Mouse (Mus musculus) forebrain, embryonic 11.5 days (tissue): Measurements from ENCODE around the gene Cgnl1. TPM values are rescaled to one million over a fixed set of nuclear protein-coding genes. Genes with fewer than 3 reads are reported as not detected.

ENCODE experiments used
- ATAC-seq: fragments of 200-750 bp; cut with Nextera tagmentation; replicated peaks from 2 replicates; pipeline ENCODE4 v1.8.0; 2017; ENCODE audit warnings: moderate TSS enrichment; ENCODE audit not compliant: low FRiP score
- DNase-seq: peaks from one replicate; pipeline ENCODE4 v3.0.0-alpha.2; 2017; ENCODE audit warnings: low spot score
- H3K27ac ChIP-seq: fragments of 300-500 bp; sonication (generic); 2 replicates; pipeline ENCODE4 v1.5.1; 2014; ENCODE audit warnings: low read depth, low read length
- H3K27me3 ChIP-seq: fragments of 300-500 bp; sonication (generic); 2 replicates; pipeline ENCODE4 v1.6.1; 2014; ENCODE audit warnings: mild to moderate bottlenecking, low read length, mixed read lengths; ENCODE audit not compliant: control insufficient read depth, insufficient read depth
- H3K36me3 ChIP-seq: fragments of 300-500 bp; sonication (generic); 2 replicates; pipeline ENCODE4 v1.6.1; 2014; ENCODE audit warnings: mild to moderate bottlenecking, low read length, moderate library complexity, mixed read lengths; ENCODE audit not compliant: control insufficient read depth, insufficient read depth
- H3K4me1 ChIP-seq: fragments of 300-500 bp; sonication (generic); replicated peaks from 2 replicates; pipeline ENCODE4 v1.6.1; 2014; ENCODE audit warnings: low read length, mixed read lengths; ENCODE audit not compliant: control insufficient read depth, insufficient read depth
- H3K4me2 ChIP-seq: fragments of 300-500 bp; sonication (generic); 2 replicates; pipeline ENCODE4 v1.6.1; 2014; ENCODE audit warnings: low read depth, mild to moderate bottlenecking, low read length, moderate library complexity, mixed read lengths; ENCODE audit not compliant: severe bottlenecking
- H3K4me3 ChIP-seq: fragments of 300-500 bp; sonication (generic); 2 replicates; pipeline ENCODE4 v1.5.1; 2014; ENCODE audit warnings: low read depth, low read length
- H3K9ac ChIP-seq: fragments of 300-500 bp; sonication (generic); 2 replicates; pipeline ENCODE4 v1.6.1; 2014; ENCODE audit warnings: low read length
- H3K9me3 ChIP-seq: fragments of 300-500 bp; sonication (generic); 2 replicates; pipeline ENCODE4 v1.6.1; 2016; ENCODE audit warnings: low read length, mixed read lengths; ENCODE audit not compliant: control insufficient read depth
- WGBS: fragments of 180-500 bp; shearing (Covaris S2); extraction: QIAGEN DNeasy Blood & Tissue Kit; methylation state at CpG from one replicate; pipeline ENCODE4 v1.1.7; 2014; 5-methylcytosine and 5-hydroxymethylcytosine counted together
- polyA plus RNA-seq: library from polyadenylated mRNA; unstranded; fragments of >200 nt; fragmentation: Nextera tagmentation; extraction: Ambion mirVana; gene quantifications from 2 replicates; pipeline ENCODE4 v1.2.1, GENCODE M21; 2014

Cgnl1 gene
- polyA plus RNA-seq, 1 experiment from 2014 or later: 5.9 TPM

DNA sequence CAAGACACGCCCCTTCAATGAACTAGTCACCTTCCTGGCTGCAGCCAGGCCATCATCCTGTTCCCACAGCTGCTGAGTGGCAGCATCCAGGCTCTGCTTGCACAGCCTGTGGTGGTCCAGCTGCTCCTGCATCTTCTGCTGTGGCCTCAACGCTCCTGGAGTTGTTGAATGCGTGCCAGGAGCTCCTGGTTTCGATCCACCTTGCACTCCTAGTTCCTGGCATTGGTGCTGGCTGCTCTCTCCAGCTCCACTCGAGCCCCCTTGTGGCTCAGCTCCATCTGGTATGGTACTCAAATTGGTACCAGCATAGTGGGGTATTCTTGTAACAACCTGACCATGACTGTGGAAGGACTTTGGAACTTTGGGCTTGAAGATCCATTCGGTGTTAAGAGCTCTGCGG lies 171.5 kb downstream of the Cgnl1 start:
- 84% methylated on average over 7 of the region's 7 CpGs for WGBS
- Histone ChIP-seq H3K9ac (no peak overlapping the region), H3K4me1 (no peaks in the 10 kb centered on the region), H3K9me3 (no peaks in the 10 kb centered on the region), H3K36me3 (no peaks in the 10 kb centered on the region), H3K27me3 (no peaks in the 10 kb centered on the region), H3K27ac (no peak overlapping the region), H3K4me3 (no peak overlapping the region), H3K4me2 (no peak overlapping the region)
- DNase-seq (no peak), ATAC-seq (no peak)

DNA sequence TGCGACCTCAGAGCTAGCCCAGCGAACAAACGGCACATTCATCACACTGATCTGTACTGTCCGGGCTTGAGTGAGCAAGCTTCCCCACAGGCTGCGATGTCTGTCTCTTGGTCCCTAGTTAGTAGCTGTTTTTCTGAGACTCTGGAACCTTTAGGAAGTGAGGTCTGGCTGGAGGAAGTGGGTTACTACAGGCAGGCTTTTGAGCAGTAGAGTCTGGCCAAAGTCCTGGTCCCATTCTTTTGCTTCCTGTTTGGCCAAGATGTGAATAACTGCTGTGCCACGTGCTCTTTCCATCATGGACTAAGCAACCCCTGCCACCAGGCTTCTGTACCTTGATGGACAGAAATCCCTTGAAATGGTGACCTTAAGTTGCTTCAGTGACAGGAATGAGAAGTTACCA lies 174.5 kb downstream of the Cgnl1 start:
- 79% methylated on average over 6 of the region's 6 CpGs for WGBS
- no peak for DNase-seq
- Histone ChIP-seq H3K36me3 (no peaks in the 10 kb centered on the region), H3K4me1 (no peaks in the 10 kb centered on the region), H3K9ac (no peak overlapping the region), H3K9me3 (no peaks in the 10 kb centered on the region), H3K27me3 (no peaks in the 10 kb centered on the region), H3K27ac (no peak overlapping the region), H3K4me3 (no peak overlapping the region), H3K4me2 (no peak overlapping the region)
- no peak for ATAC-seq

DNA sequence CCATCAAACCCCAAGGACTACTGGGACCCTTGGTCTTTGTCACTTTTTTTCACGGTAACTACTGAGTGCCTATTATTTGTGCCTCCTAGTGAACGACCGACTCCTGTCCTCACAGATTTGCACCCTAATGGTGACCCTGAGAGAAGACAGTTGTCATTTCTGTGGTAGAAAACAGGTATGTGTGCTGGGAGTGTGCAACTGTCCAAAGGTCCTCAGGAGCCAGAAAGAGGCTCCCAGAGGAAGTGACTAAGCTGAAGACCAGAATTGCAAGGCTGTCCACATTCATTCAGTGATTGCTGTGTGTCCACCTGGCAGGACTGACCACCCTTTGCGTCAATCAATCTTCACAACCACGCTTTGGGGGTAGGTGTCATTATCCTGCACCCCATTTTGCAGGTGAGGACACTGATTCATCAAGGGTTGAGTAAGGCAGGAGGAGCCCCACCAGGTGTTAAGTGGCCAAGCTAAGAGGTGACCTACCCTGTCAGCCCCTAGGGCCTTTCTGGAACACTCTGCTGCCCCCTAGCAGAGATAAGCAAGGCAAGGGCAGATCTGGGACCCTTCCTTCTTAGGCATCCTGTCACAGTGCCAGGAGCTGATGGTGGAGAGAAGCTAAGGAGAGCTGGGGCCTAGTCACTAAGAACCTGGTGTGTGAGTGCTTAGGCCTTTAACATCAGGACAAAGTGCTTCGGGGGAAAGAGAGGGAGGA lies 178.7 kb downstream of the Cgnl1 start:
- Histone ChIP-seq H3K9me3 (no peaks in the 10 kb centered on the region), H3K27ac (no peak overlapping the region), H3K27me3 (no peaks in the 10 kb centered on the region), H3K36me3 (no peaks in the 10 kb centered on the region), H3K4me2 (peak overlapping the region; percentile 89), H3K4me3 (peak overlapping the region; percentile 43), H3K4me1 (no peaks in the 10 kb centered on the region), H3K9ac (no peak overlapping the region)
- no peak for DNase-seq
- no peak for ATAC-seq
- WGBS: 44% methylated on average over 6 of the region's 6 CpGs

- Histone ChIP-seq H3K9me3 (no peaks in the 10 kb centered on the region), H3K4me3 (peak within 1 kb of the TSS; percentile 43), H3K27me3 (no peaks in the 10 kb centered on the region), H3K36me3 (no peaks in the 10 kb centered on the region), H3K27ac (no peak within 1 kb of the TSS), H3K4me2 (peak within 1 kb of the TSS; percentile 89), H3K9ac (peak within 1 kb of the TSS; percentile 52), H3K4me1 (no peaks in the 10 kb centered on the region)
- ATAC-seq: peak; percentile 78
- DNase-seq: peak; percentile 88
- 2% methylated on average over 29 of the region's 29 CpGs for WGBS
These were observed 179.4 kb downstream of the Cgnl1 start, which contains the start of gene Myzap for GRCm38 (mm10) chr9:71591938-71592548. TSS of gene Myzap (minus strand) at chr9:71592360.

GRCm38 (mm10) chr9:71591106-71591505 lies 180.3 kb downstream of the Cgnl1 start:
- H3K4me2 ChIP-seq: no peak overlapping the region
- DNase-seq (no peak), ATAC-seq (no peak)
- no peaks in the 10 kb centered on the region for H3K9me3 ChIP-seq
- no peak overlapping the region for H3K9ac ChIP-seq
- no peaks in the 10 kb centered on the region for H3K4me1 ChIP-seq
- H3K36me3 ChIP-seq: no peaks in the 10 kb centered on the region
- no peak overlapping the region for H3K4me3 ChIP-seq
- no peaks in the 10 kb centered on the region for H3K27me3 ChIP-seq
- WGBS: 77% methylated on average over 5 of the region's 5 CpGs
- H3K27ac ChIP-seq: no peak overlapping the region

- ATAC-seq (no peak), DNase-seq (no peak)
- Histone ChIP-seq H3K4me2 (no peak overlapping the region), H3K9ac (no peak overlapping the region), H3K36me3 (no peaks in the 10 kb centered on the region), H3K9me3 (no peaks in the 10 kb centered on the region), H3K27ac (no peak overlapping the region), H3K4me1 (no peaks in the 10 kb centered on the region), H3K4me3 (no peak overlapping the region), H3K27me3 (no peaks in the 10 kb centered on the region)
- WGBS: 72% methylated on average over 7 of the region's 7 CpGs
These were observed 181.6 kb downstream of the Cgnl1 start for GRCm38 (mm10) chr9:71589771-71590170.

GRCm38 (mm10) chr9:71588930-71589592 lies 182.3 kb downstream of the Cgnl1 start:
- DNase-seq (no peak), ATAC-seq (no peak)
- Histone ChIP-seq H3K27me3 (no peaks in the 10 kb centered on the region), H3K9ac (no peak overlapping the region), H3K36me3 (no peaks in the 10 kb centered on the region), H3K4me2 (no peak overlapping the region), H3K27ac (no peak overlapping the region), H3K9me3 (no peaks in the 10 kb centered on the region), H3K4me3 (no peak overlapping the region), H3K4me1 (no peaks in the 10 kb centered on the region)
- WGBS: 83% methylated on average over 2 of the region's 2 CpGs

GRCm38 (mm10) chr9:71586408-71586807 lies 185.0 kb downstream of the Cgnl1 start:
- Histone ChIP-seq H3K4me3 (no peak overlapping the region), H3K27me3 (no peaks in the 10 kb centered on the region), H3K4me1 (no peaks in the 10 kb centered on the region), H3K9me3 (no peaks in the 10 kb centered on the region), H3K36me3 (no peaks in the 10 kb centered on the region), H3K9ac (no peak overlapping the region), H3K4me2 (no peak overlapping the region), H3K27ac (no peak overlapping the region)
- ATAC-seq: no peak
- no peak for DNase-seq
- WGBS: 68% methylated on average over 3 of the region's 3 CpGs
